Mouse (Mus musculus): ENCODE data around the gene Csmd2.

GRCm38 (mm10) chr4:128575811-128576210 lies 588.2 kb downstream of the Csmd2 start:
- no peak for TF ChIP-seq CTCF (IDR thresholded peaks at IDR 0.05; ENCODE audit: extremely low read depth, insufficient read depth, insufficient read length, insufficient replicate concordance)
- TF ChIP-seq POLR2A (IDR thresholded peaks at IDR 0.05; ENCODE audit: low read depth, low read length), result no peak

Data from spleen, adult 2 months (tissue).